Mouse (Mus musculus): ENCODE results near the gene Usp39.

DNA sequence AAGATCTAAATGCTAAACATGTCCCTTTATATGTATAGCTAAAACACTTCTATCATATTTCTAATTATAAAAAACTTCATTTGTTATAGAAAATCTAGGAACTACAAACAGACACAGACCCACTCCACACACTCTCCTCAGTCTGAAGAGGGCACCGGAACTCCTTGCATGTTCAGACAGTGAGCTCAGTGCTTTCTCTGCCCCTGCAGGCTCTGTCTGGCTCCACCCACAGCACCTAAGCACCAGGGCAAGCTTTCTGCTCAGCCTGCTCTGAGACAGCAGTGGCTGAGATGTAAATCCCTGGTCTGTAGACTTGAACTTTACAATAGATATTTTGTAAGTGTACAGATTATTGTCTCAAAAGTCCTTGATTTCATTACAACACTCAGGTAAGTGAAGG, 28.9 kb downstream of the Usp39 start:
- no peak for TF ChIP-seq CTCF (conservative IDR thresholded peaks at IDR 0.05; ENCODE audit: low read length)
- no peak for TF ChIP-seq NANOG (IDR thresholded peaks at IDR 0.05; ENCODE audit: borderline replicate concordance, low read length)

All from E14TG2a.4 (cell line).